Mouse (Mus musculus): ENCODE measurements around the gene Ep300.

GRCm38 (mm10) chr15:81649516-81650455 is 64.6 kb downstream of the Ep300 start:
- no peak for TF ChIP-seq CTCF (IDR thresholded peaks at IDR 0.05; ENCODE audit: insufficient read depth, low read length)
- TF ChIP-seq POLR2A (IDR thresholded peaks at IDR 0.05; ENCODE audit: borderline replicate concordance, extremely low read depth, low read depth, low read length), result no peak
